Mouse (Mus musculus) adrenal gland, postnatal 36 days (tissue): Measurements from ENCODE around the gene Elf2. TPM values are rescaled to one million over a fixed set of nuclear protein-coding genes. Genes with fewer than 3 reads are reported as not detected.
"Not testable (repeated sequence)": the region's sequence is repeated elsewhere in the genome, so short reads cannot be mapped to it uniquely, and the experiment has no call there.

Source experiments
- DNase-seq, 2 experiments: peaks; one replicate each; pipeline ENCODE4 v3.0.0; 2021; ENCODE audit warnings: mixed read lengths in 1 of 2
- total RNA-seq, 2 experiments: library from RNA; stranded (reverse); gene quantifications; 2 replicates each; pipeline ENCODE4 v1.2.3; 2021

Elf2 gene
- total RNA-seq, 2 experiments from 2014 or later, result 88.9 to 109 TPM

DNA sequence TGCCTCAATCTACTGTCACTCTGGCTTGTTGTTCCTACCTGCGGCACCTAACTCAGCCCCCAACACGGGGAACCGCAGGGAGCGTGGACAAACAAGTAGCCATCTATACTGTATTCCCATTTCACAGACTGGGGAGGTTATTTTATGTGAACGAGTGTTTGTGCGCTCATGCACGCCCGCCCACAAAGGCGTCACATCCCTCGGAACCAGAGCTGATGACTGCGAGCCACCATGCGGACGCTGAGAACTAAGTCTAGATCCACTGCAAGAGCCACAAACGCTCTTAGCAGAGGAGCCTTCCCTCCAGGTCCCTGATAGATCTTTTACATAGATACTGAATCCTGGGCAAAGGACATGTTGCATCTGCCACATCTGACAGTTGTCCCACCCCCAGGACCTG, 10.4 kb downstream of the Elf2 start:
- no peak for DNase-seq

DNA sequence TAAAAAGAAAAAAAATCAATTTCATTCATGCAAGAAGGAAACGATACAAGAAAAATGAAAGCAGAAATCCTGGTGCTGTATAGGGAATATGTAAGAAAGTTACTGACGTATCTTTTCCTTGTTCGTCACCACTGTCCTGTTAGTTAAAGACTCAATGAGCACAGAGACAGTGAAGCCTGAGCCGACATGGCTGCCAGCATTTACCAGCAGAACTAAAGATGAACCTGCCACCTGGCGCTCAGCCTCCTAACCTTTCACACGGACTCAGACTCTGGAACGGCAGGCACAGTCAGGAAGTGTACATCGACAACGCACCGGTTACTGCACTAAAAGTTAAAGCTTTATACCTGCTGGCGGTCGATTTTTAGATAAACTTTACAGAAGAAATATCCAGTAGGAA, 11.9 kb downstream of the Elf2 start:
- no peak for DNase-seq

DNA sequence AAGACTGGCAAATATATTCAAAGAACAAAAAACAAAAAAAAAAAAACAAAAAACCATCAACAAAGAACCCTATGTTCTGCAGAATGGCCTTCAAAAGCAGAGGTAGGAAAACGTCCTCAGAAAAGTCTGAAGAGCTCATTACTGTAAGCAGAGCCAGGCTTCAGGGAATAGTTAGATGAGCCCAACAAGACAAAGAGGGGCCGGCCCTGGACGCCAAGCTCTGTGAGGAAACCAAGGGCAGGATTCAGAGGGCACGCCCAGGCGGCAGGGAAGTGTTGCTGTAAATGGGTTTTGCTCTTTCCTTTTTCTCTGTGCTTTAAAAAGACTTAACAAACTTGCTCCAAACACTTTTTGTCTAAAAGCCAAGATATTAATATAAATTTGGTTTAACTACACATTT, 12.6 kb downstream of the Elf2 start:
- peak; percentile 62 to 65 for DNase-seq

DNA sequence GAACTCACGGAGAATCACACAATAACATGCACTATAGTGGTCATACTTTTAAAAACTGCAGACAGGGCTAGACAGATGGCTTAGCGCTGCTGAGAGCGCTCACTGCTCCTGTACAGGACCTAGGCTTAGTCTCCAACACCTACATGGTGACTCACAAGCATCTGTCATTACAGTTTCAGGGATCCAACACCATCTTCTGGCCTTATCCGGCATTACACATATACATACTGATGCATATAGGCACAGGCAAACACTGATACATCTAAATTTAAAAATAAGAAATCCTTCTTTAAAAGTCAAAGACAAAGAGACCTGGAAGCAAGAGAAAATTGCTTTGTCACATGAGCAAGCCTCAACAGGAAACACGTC, 13.1 kb downstream of the Elf2 start:
- no peak for DNase-seq

DNA sequence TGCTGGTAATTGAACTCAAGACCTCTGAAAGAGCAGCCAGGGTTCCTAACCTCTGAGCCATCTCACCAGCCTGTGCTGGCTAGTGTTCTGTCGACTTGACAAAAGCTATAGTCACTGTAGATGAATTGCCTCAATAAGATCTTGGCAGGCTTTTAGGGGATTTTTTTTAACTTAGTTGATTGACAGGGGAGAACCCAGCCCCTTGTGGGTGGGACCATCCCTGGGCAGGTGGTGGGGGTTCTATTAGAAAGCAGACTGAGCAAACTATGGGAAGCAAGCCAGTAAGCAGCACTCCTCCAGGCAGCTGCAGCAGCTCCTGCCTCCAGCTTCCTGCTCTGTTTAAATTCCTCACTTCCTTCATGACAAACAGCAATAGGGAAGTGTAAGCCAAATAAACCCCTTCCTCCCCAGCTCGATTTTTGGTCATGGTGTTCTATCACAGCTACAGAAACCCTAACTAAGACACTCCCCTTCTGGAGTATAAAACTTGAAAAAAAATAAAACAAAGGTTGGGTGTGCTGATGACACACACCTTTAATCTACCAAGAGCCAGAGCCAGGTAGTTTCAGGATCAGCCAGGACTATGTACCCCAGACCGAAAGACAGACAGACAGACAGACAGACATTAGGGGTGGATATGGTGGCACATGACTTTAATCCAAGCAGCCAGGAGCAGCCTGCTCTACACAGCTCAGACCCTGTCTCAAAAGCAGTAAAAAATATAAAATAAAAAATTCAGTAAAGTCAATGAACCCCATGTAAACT, 13.6 kb downstream of the Elf2 start:
- DNase-seq, result peak; percentile 43 to 51

DNA sequence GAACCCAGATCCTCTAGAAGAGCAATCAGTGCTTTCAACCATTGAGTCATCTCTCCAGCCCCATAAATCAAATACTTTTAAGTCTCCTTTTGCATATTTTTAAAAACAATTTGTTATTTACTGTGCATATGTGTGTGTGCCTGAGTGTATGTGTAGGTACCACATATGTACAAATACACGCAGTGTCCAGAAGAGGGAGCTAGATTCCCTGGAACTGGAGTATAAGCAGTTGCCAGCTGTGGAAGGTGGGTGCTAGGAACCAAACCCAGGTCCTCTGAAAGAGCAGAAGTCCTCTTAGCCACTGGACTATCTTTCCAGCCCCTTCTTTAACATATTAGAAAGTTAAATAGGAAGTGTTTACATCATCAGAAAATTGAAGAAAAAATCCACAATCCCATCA, 15.0 kb downstream of the Elf2 start:
- DNase-seq, result no peak

DNA sequence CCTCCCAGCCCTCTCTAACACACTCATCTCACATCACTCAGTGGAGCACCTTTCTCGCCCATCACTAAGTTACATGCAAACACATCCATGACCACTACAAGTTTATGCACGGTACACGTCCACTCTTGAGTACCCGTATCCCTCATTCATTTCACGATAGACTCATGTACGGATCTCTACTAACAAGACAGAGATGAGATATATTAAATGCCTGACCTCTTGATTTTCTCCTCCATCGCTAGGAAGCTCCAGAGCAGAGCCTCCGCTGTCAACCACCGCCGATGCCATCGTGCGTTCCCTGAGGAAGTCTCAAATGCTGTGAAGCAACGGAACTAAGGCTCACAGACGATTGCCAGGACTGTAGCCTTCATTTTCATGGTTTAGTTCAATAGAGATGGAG, 17.5 kb downstream of the Elf2 start:
- no peak for DNase-seq

DNA sequence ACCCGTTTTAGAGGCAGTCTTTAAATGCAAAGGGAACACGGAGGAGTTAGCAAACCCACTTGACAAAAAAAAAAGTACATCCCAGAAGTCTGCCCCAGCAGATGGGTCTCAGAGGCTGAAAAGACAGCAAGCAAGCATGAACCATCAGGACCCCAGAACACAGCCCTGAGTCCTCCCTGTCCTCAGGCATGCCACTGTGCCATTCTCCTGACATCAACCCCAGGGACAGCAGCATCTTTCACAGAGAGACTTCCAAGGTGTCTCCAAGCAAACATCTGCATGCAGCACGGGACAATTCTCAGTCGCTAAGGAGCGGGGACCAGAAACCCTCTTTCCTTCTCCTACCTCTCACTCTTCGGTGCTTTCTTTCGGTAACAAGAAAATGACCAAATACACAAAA, 18.1 kb downstream of the Elf2 start:
- DNase-seq, result no peak

DNA sequence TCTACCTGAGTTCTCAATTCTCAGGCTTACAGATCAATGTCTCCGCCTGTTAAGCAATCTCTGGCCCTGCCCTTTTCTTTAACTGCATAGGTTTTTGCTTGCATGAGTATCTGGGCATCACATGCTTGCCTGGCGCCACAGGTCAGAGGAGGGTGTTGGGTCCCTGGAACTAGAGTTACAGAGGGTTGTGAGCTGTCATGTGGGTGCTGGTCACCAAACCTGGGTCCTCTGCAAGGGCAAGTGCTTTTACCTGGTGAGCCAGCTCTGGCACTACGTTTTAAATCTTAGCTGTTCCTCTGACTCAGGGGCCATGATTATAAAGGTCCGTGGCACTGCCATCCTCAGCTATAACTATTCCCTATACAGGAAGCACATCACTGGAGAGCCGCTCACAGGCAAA, 19.3 kb downstream of the Elf2 start:
- DNase-seq, result no peak

DNA sequence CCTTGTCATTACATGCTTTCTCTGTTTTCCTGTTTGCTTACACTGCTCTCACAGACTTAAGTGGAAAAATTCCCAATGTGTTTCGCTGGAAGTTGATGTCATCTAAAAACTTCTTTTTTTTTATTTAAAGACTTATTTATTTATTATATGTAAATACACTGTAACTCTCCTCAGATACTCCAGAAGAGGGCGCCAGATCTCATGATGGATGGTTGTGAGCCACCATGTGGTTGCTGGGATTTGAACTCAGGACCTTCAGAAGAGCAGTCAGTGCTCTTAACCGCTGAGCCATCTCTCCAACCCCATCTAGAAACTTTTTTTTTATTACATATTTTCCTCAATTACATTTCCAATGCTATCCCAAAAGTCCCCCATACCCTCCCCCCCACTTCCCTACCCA, 22.4 kb downstream of the Elf2 start:
- not testable (repeated sequence) for DNase-seq

DNA sequence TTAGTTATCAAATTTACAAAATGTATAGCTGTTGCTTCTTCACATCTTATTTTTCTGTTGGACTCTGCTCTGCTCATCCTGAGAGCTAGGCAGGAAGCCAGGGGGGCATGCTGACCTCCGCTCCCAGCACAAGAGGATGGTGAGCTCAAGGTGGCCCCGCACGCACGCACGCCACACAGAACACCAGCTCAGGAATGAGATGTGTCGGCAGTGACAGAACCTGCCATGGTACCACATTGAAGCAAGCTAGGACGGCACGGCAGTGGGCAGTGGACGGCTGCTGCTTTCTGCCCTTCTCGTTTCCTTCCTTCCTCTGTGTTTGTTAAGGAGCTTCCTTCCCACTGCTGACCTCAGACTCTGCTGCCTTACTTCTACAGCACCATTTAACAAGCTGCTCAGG, 23.6 kb downstream of the Elf2 start:
- no peak for DNase-seq

DNA sequence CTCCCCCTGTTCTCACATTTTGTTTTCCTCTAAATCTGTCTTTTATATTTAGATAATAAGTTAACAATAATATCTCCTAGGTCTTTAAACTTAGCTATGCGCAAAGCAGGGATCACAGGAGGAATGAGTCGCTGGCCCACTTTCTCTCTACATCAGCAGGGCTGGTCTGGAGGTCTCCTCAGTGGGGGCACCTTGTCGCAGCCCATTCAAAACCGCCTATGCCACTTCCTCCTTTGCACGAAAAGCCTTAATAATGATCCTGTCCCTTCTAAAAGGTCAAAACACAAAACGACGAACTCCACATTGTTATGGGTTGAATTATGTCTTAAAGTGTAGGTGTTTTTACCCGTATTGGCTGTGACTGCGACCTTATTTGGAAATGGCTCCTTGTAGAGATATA, 28.8 kb downstream of the Elf2 start:
- no peak for DNase-seq

DNA sequence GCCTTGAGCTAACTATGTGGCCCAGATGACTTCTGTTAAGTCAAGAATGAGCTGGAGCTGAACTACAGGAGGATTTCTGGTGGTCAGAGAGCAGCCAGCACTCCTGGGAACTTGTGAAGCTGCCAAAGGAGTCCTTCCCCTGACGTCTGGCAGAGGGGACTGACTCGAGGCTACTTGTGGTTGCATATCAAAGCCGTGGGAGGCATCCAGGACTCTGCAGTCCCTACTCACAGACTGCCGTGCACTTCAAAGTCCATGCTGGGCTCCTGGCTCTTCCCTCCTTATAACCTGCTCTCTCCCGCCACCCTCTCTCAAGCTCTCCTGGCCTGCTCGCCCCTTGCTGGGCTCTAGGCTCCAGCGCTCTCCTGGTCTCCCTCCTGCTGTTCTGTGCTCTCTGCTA, 30.4 kb downstream of the Elf2 start:
- no peak for DNase-seq

DNA sequence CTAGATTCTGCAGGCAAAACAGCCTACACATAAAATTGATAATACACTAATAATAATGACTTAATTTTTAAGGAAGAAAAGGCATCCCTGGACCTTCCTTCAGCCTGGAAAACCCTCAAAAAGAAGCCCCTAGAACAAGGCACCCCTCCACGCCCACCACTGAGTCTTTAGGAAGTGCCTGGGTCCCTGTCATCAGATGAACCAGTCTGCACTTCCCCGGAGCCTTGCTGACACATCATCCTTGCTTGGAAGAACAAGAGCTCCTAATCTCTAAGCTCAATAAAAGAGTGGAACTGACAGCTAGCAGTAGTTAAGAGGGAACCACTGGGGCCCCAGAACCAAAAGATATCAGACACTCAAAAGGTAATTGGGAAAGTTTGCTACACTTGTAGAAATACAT, 33.8 kb downstream of the Elf2 start:
- no peak for DNase-seq

DNA sequence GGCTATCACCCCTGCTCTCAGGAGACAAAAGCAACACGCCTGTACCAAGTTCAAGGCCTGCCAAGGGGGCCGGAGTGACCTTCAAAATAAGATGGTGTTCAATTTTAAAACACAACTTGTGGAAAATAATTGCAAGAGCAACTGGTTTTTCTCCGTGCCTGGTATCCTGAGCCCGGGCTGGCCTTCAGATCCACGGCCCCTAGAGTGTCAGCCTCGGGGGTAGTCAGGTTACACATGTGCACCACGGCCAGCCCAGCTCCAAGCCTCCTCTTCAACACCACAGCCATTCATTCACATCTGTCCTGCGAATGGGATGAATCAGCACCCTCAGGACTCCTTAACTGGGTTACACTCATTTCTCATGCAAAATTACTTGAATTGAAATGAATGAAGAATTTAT, 34.5 kb downstream of the Elf2 start:
- DNase-seq, result no peak

DNA sequence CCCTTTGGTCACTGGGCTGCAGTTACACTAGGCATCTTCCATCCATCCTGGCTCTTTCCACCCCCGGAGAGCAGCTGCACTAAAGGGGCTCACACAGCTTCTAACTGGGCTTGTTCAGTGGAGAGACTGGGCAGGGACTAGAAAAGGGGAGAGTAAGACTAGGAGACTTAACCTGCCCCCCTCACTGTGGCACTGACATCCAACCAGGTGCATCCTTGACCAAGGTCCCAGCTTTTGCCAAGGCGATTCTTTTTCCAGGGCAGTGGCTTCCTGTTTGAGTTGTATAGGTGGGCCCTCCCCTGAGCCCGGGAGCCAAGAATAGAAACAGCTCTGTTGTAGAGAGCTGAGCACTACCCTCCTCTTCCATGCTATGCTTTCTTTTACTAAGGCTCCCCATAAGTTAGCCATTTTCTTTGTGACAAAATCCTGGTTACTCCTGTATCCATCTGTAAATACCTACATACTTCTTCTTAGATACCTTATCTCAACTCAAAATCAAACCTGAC, 37.4 kb downstream of the Elf2 start:
- no peak for DNase-seq

DNA sequence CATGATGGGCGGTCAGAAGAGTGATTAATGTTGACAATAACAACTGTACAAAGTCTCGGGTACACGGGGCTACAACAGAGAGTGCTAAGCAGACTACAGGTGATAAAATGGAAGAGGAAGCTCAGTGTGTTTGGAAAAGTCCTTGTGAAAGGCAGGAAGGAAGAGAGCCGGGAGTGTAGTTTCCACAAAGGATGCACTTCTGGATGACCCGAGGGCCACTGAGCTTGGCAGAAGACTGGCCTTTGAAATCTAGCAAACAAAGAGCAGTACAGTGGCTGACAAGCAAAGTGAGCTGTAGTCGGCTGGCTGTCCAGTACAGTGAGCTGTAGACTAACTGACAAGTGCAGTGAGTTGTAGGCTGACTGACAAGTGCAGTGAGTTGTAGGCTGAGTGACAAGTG, 38.9 kb downstream of the Elf2 start:
- peak in 1 of 2 experiments; percentile 31 for DNase-seq

DNA sequence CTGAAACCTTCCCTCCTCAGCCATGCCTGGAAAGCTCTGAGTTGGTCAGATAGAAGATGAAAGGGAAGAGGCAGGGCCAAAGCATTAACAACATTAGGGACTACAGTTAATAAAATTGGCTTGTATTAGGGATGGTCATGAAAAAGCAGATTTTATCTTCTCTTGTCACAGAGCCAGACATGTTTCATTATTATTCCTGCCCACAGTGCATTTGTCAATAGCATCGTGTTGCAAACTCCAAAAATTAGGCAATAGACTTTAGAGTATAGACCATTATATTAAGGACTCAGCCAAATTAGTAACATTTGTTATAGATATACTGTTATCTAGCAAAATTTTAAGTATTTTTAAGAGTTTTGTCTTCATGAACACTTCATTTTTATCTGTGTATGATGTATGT, 43.7 kb downstream of the Elf2 start:
- no peak for DNase-seq

DNA sequence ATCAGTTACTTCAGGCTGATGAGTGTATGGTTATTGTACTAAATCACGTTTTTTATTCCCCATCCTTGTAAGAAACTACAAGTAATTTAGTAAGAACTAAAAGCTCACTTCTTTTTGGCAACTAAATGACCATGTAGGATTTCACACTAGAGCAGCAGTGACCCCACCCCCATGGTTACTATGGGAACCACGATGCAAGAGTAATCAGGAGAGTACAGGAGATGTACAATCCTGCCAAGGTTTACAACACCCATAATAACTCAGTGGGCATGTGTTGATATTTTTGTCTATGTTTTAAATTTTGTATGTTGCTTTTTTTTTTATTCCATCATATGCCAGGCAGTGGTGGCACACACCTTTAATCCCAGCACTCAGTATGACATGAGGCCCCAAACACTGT, 45.2 kb downstream of the Elf2 start:
- DNase-seq, result no peak

DNA sequence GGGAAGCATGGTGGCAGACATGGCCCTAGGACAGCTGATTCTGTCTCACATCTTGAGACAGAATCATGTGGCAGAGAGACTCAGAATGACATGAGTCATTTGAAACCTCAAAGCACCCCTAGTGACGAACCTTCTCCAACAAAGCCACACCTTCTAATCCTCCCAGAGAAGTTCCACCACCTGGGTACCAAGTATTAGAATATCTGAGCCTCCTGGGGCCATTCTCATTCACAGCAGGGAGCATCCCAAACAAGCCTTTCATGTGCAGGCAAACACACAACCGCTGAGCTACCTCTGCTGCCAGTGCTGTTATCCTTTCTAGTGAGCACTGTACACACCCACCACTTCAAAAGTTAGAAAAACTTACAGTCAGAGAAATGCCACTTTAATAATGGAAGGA, 46.2 kb downstream of the Elf2 start:
- no peak for DNase-seq

DNA sequence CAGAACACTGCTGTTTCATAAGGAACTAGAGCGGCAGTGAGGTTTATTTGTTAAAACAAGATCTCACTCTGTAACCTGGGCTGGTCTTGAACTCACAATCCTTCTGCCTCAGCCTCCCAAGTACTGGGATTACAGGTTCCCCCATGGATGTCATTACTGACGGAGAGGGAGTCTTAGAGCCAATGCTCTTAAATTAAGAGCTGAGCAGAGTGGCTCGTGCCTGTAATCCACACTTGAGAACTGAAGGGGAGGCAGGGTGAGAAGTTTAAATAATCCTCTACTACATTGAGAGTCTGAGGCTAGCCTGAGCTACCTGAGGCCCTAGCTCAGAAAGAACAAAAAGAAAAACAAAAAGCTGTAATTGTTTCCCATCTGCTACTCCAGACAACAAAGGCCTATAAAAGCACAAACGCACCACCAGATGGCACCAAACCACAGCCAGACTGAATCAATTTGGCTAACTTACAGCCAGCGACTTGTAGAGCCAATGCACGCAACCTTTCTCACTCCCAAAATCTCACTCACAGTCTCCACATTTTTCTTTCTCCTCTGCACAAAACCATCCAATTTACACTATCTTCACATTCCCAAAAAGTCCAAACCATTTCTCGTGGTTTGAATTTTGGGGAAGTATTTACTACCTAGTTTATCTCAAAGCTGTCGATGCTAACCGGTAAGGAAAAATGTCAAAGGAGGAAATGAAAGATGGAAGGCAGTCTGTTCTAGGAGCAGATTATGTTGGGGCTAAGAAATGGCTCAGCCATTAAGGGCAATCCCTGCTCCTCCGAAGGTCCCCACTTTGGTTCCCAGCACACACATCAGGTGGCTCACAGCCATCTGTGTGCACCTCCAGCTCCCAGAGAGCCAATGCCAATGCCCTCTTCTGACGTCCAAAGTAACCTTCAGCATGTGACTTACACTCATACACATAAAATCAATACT, 51.3 kb downstream of the Elf2 start:
- DNase-seq, result peak; percentile 85 to 87

DNA sequence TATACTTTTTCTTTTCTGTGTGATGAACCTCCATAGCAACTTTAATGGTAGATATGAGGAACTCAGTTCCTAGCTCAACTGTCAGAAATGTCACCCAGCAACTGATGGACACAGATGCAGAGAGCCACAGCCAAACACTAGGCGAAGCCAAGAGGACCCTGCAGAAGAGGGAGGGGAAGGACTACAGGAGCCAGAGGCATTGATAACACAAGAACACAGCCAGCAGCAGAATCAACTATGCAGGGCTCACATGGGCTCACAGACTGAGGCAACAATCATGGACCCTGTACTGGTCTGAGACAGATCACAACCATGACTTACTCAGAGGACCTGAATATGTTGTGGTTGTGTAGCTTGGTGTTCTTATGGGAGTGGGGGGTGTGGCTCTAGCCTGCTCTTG, 56.1 kb downstream of the Elf2 start:
- DNase-seq, result no peak

DNA sequence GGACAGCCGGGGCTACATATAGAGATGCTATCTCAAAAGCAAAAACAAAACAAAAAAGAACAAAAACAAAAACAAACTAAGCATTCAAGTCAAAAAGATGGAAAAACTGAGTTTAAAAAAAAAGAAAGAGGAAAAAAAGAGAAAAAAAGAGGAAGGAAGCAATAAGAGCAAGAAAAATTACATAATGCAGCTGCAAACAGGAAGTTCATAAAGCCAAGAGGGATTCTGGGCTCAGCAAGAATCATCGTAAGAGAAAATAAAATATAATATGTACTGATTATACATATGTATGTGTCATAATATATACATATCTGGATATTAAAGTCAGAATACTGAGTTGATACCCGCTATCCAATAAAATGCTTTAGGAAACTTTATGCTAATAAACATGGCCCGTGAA, 58.7 kb downstream of the Elf2 start:
- no peak for DNase-seq
